Mouse (Mus musculus) liver, postnatal 0 days (tissue): Measurements from ENCODE around the gene Gm28043. TPM values are rescaled to one million over a fixed set of nuclear protein-coding genes. Genes with fewer than 3 reads are reported as not detected.

Experiments
- ATAC-seq: fragments of 200-750 bp; cut with Nextera tagmentation; 2 replicates; pipeline ENCODE4 v1.8.0; 2017; ENCODE audit warnings: mild to moderate bottlenecking, moderate library complexity
- DNase-seq: peaks from one replicate; pipeline ENCODE4 v3.0.0-alpha.2; 2016
- H3K27ac ChIP-seq: fragments of 300-500 bp; sonication (generic); 2 replicates; pipeline ENCODE4 v1.5.1; 2014; ENCODE audit warnings: antibody characterized with exemption, moderate library complexity, mild to moderate bottlenecking, low read depth
- H3K27me3 ChIP-seq: fragments of 300-500 bp; sonication (generic); 2 replicates; pipeline ENCODE4 v1.6.1; 2014; ENCODE audit warnings: low read length, control low read depth, mixed read lengths; ENCODE audit not compliant: insufficient read depth
- H3K36me3 ChIP-seq: fragments of 300-500 bp; sonication (generic); replicated peaks from 2 replicates; pipeline ENCODE4 v1.6.1; 2014; ENCODE audit warnings: mild to moderate bottlenecking, control low read depth, low read length, moderate library complexity, mixed read lengths; ENCODE audit not compliant: insufficient read depth
- H3K4me1 ChIP-seq: fragments of 300-500 bp; sonication (generic); 2 replicates; pipeline ENCODE4 v1.6.1; 2014; ENCODE audit warnings: antibody characterized with exemption, mild to moderate bottlenecking, control low read depth; ENCODE audit not compliant: insufficient read depth
- H3K4me2 ChIP-seq: fragments of 300-500 bp; sonication (generic); 2 replicates; pipeline ENCODE4 v1.6.1; 2014; ENCODE audit warnings: low read depth, mild to moderate bottlenecking, low read length, moderate library complexity, mixed read lengths
- H3K4me3 ChIP-seq: fragments of 300-500 bp; sonication (generic); 2 replicates; pipeline ENCODE4 v1.5.1; 2014; ENCODE audit warnings: low read depth, low read length
- H3K9ac ChIP-seq: fragments of 300-500 bp; sonication (generic); replicated peaks from 2 replicates; pipeline ENCODE4 v1.6.1; 2014; ENCODE audit warnings: mild to moderate bottlenecking, moderate library complexity
- H3K9me3 ChIP-seq: fragments of 300-500 bp; sonication (generic); 2 replicates; pipeline ENCODE4 v1.6.1; 2016; ENCODE audit warnings: mild to moderate bottlenecking, control low read depth, low read length, mixed read lengths
- CTCF ChIP-seq: sonication (generic); IDR thresholded peaks from 2 replicates; pipeline ENCODE4 v1.5.1; 2016; ENCODE audit warnings: antibody characterized with exemption, low read depth
- EP300 ChIP-seq: IDR thresholded peaks from 2 replicates; pipeline ENCODE4 v1.6.1; 2016; ENCODE audit warnings: antibody characterized with exemption, low read depth, mild to moderate bottlenecking
- WGBS: fragments of 180-500 bp; shearing (Covaris S2); extraction: QIAGEN DNeasy Blood & Tissue Kit; methylation state at CpG from one replicate; pipeline ENCODE4 v1.1.7; 2014; ENCODE audit not compliant: insufficient replicate concordance; 5-methylcytosine and 5-hydroxymethylcytosine counted together
- polyA plus RNA-seq: library from polyadenylated mRNA; unstranded; fragments of >200 nt; fragmentation: Nextera tagmentation; extraction: Ambion mirVana; gene quantifications from 2 replicates; pipeline ENCODE4 v1.2.1, GENCODE M21; 2015

Gm28043 gene
- polyA plus RNA-seq, 1 experiment from 2014 or later: 0.69 TPM

DNA sequence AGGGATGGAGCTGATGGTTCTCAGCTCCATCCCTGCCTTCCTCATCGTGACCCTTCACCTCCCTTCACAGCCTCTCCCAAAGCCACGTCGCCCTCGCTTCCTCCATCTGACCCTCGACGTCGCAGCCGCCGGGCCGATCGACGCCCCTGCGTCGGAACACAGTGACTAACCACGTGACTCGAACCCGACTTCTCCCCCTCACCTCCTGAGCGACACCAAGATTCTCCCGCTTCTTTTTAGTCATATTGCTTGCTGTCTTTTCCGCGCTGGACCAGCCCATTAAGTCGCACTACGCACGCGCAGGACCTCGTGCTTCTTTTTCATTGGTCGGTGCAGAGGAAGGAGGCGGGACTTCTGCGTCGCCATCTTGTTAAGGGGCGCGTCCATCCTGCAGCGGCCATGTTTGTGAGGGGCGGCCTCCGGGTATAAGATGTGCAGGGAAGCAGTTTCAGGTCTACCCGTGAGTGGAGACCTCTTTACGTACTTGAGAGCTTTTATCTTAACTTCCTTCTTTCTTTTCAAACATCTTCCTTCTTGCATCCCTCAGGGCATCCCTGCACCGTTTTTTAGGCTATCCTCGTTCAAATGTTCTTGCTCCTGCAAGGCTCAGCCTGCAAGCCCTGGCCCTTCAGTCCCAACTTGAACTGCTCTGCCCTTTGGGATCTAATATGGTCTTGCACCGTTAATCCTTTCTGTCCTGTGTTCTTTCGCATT lies 102.2 kb downstream of the Gm28043 start, which contains the start of gene Ccdc167:
Gene Ccdc167 (minus strand): TSS at position 313 of the 714 bp plus-strand sequence.
- H3K27ac ChIP-seq: peak within 1 kb of the TSS; percentile 37; the same call in 1 of the 2 replicates
- H3K9ac ChIP-seq: peak within 1 kb of the TSS; percentile 72
- H3K36me3 ChIP-seq: no peaks in the 10 kb centered on the region
- H3K4me2 ChIP-seq: peak within 1 kb of the TSS; percentile 91
- peak; percentile 99 for ATAC-seq
- DNase-seq: peak; percentile 96
- H3K27me3 ChIP-seq: no peaks in the 10 kb centered on the region
- peaks cover 13% of the 10 kb centered on the region for H3K4me1 ChIP-seq
- H3K4me3 ChIP-seq: peak within 1 kb of the TSS; percentile 73
- TF ChIP-seq EP300 (no peak), CTCF (no peak)
- H3K9me3 ChIP-seq: no peaks in the 10 kb centered on the region
- WGBS: 6% methylated on average over 41 of the region's 41 CpGs

DNA sequence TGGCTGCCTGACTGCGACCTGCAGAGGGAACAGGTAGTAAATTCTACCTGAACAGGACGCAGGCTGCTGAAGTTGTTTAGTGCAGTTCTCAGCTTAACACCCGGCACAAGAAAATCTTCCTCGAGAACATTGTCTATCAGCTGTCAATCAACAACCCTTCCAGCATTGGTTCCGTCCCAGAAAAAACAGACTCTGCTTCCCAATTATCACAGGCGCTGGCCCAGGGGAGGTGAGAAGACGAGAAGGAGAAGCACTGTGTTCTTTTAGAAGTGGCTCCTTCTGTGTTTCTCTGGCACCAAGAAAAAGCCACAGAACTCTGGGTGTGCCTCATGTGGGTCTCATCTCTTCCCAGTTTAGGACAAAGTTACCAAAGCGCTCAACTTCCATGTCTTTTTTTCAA lies 104.0 kb downstream of the Gm28043 start:
- no peak overlapping the region for H3K27ac ChIP-seq
- no peaks in the 10 kb centered on the region for H3K27me3 ChIP-seq
- no peak overlapping the region for H3K9ac ChIP-seq
- peaks cover 13% of the 10 kb centered on the region for H3K4me1 ChIP-seq
- 81% methylated on average over 8 of the region's 8 CpGs for WGBS
- H3K4me3 ChIP-seq: no peak overlapping the region
- H3K36me3 ChIP-seq: no peaks in the 10 kb centered on the region
- TF ChIP-seq EP300 (no peak), CTCF (no peak)
- H3K4me2 ChIP-seq: no peak overlapping the region
- DNase-seq (no peak), ATAC-seq (no peak)
- H3K9me3 ChIP-seq: no peaks in the 10 kb centered on the region

DNA sequence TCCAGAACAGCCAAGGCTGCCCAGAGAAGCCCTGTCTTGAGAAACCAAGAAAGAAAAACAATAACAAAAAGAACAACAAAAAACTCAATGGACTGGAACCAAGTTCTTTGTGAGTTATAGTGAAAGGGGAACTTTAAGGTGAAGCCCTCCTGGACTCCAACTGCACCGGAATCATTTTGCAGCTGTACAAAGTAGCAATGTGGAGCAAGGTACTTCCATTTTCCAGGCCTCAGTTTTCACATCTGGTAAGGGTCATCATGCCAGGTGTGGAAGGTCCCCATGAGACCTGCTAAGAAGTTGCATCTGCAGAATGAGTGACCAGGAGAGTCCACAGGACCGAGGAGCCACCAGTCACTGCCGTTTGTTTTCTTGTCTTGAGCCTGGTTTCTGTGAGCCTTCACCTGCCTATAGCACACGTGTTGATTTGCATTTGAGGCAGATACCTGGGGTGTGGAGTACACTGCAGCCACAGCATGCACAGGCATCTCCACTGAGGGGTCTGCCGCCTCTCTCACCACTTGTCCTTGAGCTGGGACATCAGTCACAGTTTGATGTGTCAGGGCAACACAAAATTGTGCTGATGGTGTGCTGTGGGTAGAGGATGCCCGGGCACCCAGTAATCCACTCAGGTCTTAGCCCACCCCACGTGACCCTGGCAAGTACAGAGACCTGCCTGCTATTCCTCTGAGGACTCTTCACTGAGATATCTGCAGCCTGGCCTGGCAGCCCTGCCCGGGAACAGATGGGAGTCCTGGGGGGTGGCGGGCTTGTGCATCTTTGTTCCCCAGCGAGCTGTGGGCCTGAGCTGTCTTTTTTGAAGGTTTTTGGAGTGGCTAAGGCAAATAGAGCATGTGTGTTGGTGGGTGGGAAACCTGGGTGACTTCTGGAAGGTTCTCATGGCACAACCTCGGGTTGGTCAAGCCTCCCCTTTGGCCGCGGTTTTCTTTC lies 105.2 kb downstream of the Gm28043 start:
- Histone ChIP-seq H3K9ac (no peak overlapping the region), H3K4me2 (no peak overlapping the region), H3K27me3 (no peaks in the 10 kb centered on the region), H3K27ac (no peak overlapping the region), H3K4me1 (peaks cover 13% of the 10 kb centered on the region), H3K9me3 (no peaks in the 10 kb centered on the region), H3K4me3 (no peak overlapping the region), H3K36me3 (no peaks in the 10 kb centered on the region)
- TF ChIP-seq EP300 (no peak), CTCF (no peak)
- DNase-seq (no peak), ATAC-seq (no peak)
- WGBS: 80% methylated on average over 13 of the region's 13 CpGs

DNA sequence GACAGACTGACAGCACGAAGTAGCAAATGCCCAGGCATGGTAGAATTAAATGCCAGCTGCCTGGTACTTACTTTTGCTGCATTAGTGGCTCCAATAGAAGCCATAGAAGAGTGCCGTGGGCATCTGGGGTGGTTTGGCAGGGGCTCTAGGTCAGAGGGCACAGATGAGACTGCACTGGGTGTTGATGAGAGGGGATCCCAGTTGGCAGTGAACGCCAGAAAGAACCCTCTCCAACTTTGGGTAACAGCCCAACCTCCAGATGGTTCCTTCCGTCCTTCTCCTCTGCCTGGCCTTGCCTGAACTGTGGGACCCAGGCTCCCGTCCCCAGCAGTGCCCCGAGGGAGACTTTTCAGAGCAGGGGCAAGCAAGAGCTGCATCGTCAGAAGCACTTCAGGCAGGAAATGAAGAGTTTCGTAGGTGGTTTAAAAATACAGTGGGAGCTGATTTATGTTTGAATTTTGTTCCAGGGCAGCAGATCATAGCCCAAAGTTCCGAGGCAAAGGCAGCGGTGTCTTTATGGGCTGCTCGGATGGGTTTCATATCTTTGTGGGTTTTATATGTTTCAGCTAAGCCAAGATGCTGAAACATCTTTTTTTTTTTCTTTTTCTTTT lies 106.2 kb downstream of the Gm28043 start:
- Histone ChIP-seq H3K4me3 (no peak overlapping the region), H3K36me3 (no peaks in the 10 kb centered on the region), H3K4me1 (peaks cover 13% of the 10 kb centered on the region), H3K4me2 (no peak overlapping the region), H3K27me3 (no peaks in the 10 kb centered on the region), H3K27ac (no peak overlapping the region), H3K9ac (no peak overlapping the region), H3K9me3 (no peaks in the 10 kb centered on the region)
- ATAC-seq (no peak), DNase-seq (no peak)
- TF ChIP-seq EP300 (no peak), CTCF (no peak)
- 62% methylated on average over 11 of the region's 11 CpGs for WGBS

DNA sequence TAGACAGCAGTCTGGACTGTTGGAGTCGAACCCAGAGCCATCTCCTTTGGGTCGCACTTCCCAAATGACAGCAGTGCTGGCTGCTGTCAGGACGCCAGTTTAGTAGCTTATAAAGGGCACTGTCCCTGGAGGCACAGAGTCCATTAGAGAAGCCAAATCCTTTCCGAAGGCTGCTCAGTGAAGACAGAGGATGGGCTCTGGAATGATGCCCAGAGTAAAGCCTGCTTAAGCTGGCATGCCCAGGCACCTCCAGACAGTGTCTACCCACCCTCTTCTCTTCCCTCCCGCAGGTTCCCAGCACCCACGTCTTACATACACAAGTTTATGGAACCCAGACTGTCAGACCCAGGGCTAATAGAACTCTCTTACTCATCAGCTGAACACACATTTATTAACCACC lies 109.9 kb downstream of the Gm28043 start:
- Histone ChIP-seq H3K36me3 (no peaks in the 10 kb centered on the region), H3K27me3 (no peaks in the 10 kb centered on the region), H3K4me3 (no peak overlapping the region), H3K4me1 (no peaks in the 10 kb centered on the region), H3K9me3 (no peaks in the 10 kb centered on the region), H3K4me2 (no peak overlapping the region), H3K27ac (no peak overlapping the region), H3K9ac (no peak overlapping the region)
- DNase-seq: no peak
- no peak for TF ChIP-seq CTCF
- TF ChIP-seq EP300: no peak
- ATAC-seq: no peak
- 77% methylated on average over 6 of the region's 6 CpGs for WGBS
